Mouse (Mus musculus) embryonic facial prominence, embryonic 15.5 days (tissue): ENCODE results near the gene Prg2. TPM values are rescaled to one million over a fixed set of nuclear protein-coding genes. Genes with fewer than 3 reads are reported as not detected.

ENCODE experiments used
- ATAC-seq: fragments of 200-750 bp; cut with Nextera tagmentation; 2 replicates; pipeline ENCODE4 v1.8.0; 2017; ENCODE audit warnings: low read depth, moderate TSS enrichment; ENCODE audit not compliant: insufficient number of reproducible peaks, low FRiP score, low TSS enrichment
- H3K27ac ChIP-seq: fragments of 300-500 bp; sonication (generic); replicated peaks from 2 replicates; pipeline ENCODE4 v1.5.1; 2015; ENCODE audit warnings: mild to moderate bottlenecking, inconsistent platforms
- H3K27me3 ChIP-seq: fragments of 300-500 bp; sonication (generic); 2 replicates; pipeline ENCODE4 v1.6.1; 2015; ENCODE audit warnings: inconsistent platforms
- H3K36me3 ChIP-seq: fragments of 300-500 bp; sonication (generic); 2 replicates; pipeline ENCODE4 v1.6.1; 2015; ENCODE audit warnings: mild to moderate bottlenecking, inconsistent platforms
- H3K4me1 ChIP-seq: fragments of 300-500 bp; sonication (generic); 2 replicates; pipeline ENCODE4 v1.6.1; 2015; ENCODE audit warnings: inconsistent platforms
- H3K4me2 ChIP-seq: fragments of 300-500 bp; sonication (generic); replicated peaks from 2 replicates; pipeline ENCODE4 v1.6.1; 2015; ENCODE audit warnings: mild to moderate bottlenecking, inconsistent platforms
- H3K4me3 ChIP-seq: fragments of 300-500 bp; sonication (generic); replicated peaks from 2 replicates; pipeline ENCODE4 v1.5.1; 2015; ENCODE audit warnings: mild to moderate bottlenecking, inconsistent platforms
- H3K9ac ChIP-seq: fragments of 300-500 bp; sonication (generic); 2 replicates; pipeline ENCODE4 v1.6.1; 2015; ENCODE audit warnings: inconsistent platforms
- H3K9me3 ChIP-seq: fragments of 300-500 bp; sonication (generic); replicated peaks from 2 replicates; pipeline ENCODE4 v1.6.1; 2016; ENCODE audit warnings: inconsistent platforms
- WGBS: fragments of 180-500 bp; shearing (Covaris S2); methylation state at CpG from one replicate; pipeline ENCODE4 v1.1.7; 2015; 5-methylcytosine and 5-hydroxymethylcytosine counted together
- polyA plus RNA-seq: library from polyadenylated mRNA; unstranded; fragments of >200 nt; fragmentation: Nextera tagmentation; extraction: Ambion mirVana; gene quantifications from 2 replicates; pipeline ENCODE4 v1.2.1, GENCODE M21; 2015

Prg2 gene
- polyA plus RNA-seq, result not detected in 2 replicates

GRCm38 (mm10) chr2:84980188-84980587, at the start of gene Prg2:
Gene Prg2 (plus strand): TSS chr2:84980461.
- H3K9me3 ChIP-seq, result no peaks in the 10 kb centered on the region
- H3K27ac ChIP-seq, result no peak within 1 kb of the TSS
- no peak within 1 kb of the TSS for H3K9ac ChIP-seq
- no peaks in the 10 kb centered on the region for H3K36me3 ChIP-seq
- H3K4me3 ChIP-seq, result no peak within 1 kb of the TSS
- ATAC-seq, result no peak
- H3K4me1 ChIP-seq, result no peaks in the 10 kb centered on the region
- H3K27me3 ChIP-seq, result no peaks in the 10 kb centered on the region
- WGBS, result 39% methylated on average over 1 of the region's 1 CpGs
- H3K4me2 ChIP-seq, result no peak within 1 kb of the TSS

- H3K9ac ChIP-seq, result no peak overlapping the region
- H3K4me2 ChIP-seq, result no peak overlapping the region
- H3K27me3 ChIP-seq, result no peaks in the 10 kb centered on the region
- WGBS, result 70% methylated on average over 8 of the region's 8 CpGs
- H3K27ac ChIP-seq, result no peak overlapping the region
- H3K4me3 ChIP-seq, result no peak overlapping the region
- ATAC-seq, result no peak
- H3K36me3 ChIP-seq, result no peaks in the 10 kb centered on the region
- no peaks in the 10 kb centered on the region for H3K9me3 ChIP-seq
- H3K4me1 ChIP-seq, result peaks cover 17% of the 10 kb centered on the region
These were observed 46.1 kb upstream of the Prg2 start for GRCm38 (mm10) chr2:84933992-84934648.

GRCm38 (mm10) chr2:84934649-84935007, 45.6 kb upstream of the Prg2 start:
- Histone ChIP-seq H3K27me3 (no peaks in the 10 kb centered on the region), H3K9ac (no peak overlapping the region), H3K4me2 (no peak overlapping the region), H3K4me1 (peaks cover 17% of the 10 kb centered on the region), H3K36me3 (no peaks in the 10 kb centered on the region), H3K27ac (no peak overlapping the region), H3K4me3 (no peak overlapping the region), H3K9me3 (no peaks in the 10 kb centered on the region)
- whole genome bisulfite sequencing, result 46% methylated on average over 4 of the region's 4 CpGs
- ATAC-seq, result no peak

GRCm38 (mm10) chr2:84935065-84935464, 45.2 kb upstream of the Prg2 start:
- peaks cover 17% of the 10 kb centered on the region for H3K4me1 ChIP-seq
- no peaks in the 10 kb centered on the region for H3K27me3 ChIP-seq
- no peak overlapping the region for H3K27ac ChIP-seq
- 62% methylated on average over 5 of the region's 5 CpGs for WGBS
- no peak overlapping the region for H3K9ac ChIP-seq
- H3K4me2 ChIP-seq, result no peak overlapping the region
- H3K36me3 ChIP-seq, result no peaks in the 10 kb centered on the region
- H3K4me3 ChIP-seq, result no peak overlapping the region
- no peaks in the 10 kb centered on the region for H3K9me3 ChIP-seq
- ATAC-seq, result no peak

GRCm38 (mm10) chr2:84936474-84937429, 43.5 kb upstream of the Prg2 start, which contains the start of gene Slc43a3:
Gene Slc43a3 (plus strand): TSS chr2:84936579.
- ATAC-seq, result peak; percentile 91
- H3K27me3 ChIP-seq, result no peaks in the 10 kb centered on the region
- H3K4me3 ChIP-seq, result peak within 1 kb of the TSS; percentile 52
- peaks cover 17% of the 10 kb centered on the region for H3K4me1 ChIP-seq
- no peak within 1 kb of the TSS; the same call in 1 of the 2 replicates for H3K9ac ChIP-seq
- WGBS, result 18% methylated on average over 38 of the region's 38 CpGs
- peak within 1 kb of the TSS; percentile 61 for H3K4me2 ChIP-seq
- H3K27ac ChIP-seq, result peak within 1 kb of the TSS; percentile 65; the same call in 1 of the 2 replicates
- no peaks in the 10 kb centered on the region for H3K36me3 ChIP-seq
- H3K9me3 ChIP-seq, result no peaks in the 10 kb centered on the region

DNA sequence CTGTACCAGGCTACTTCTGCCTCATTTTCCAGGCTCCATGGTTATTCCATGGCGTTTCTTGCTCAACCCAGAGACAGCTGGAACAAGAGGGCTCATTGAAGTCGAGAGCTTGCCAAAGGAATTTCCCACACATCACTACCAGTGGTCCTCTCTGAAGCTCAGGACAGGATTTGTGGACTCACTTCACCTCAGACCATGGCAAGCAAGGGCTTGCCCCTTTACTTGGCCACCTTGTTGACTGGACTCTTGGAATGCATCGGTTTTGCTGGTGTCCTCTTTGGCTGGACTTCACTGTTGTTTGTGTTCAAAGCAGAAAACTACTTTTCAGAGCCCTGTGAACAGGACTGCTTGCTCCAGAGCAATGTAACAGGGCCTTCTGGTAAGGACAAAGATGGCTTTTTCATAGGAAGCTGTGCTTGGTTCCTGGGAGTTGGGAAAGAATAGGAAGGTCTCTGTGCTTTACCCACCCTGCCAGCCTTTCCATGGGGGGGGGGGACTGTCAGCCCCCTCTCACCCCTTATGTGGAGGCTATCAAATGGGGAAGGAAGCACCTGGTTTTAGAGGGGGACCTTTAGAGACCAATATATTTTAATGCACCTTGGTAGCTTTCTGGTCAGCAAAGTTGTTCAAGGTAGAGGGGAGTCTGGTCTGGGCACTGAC, 42.6 kb upstream of the Prg2 start:
- no peak for ATAC-seq
- Histone ChIP-seq H3K9me3 (no peaks in the 10 kb centered on the region), H3K4me2 (peak overlapping the region; percentile 61), H3K4me1 (peaks cover 17% of the 10 kb centered on the region), H3K36me3 (no peaks in the 10 kb centered on the region), H3K9ac (no peak overlapping the region), H3K4me3 (peak overlapping the region; percentile 52), H3K27ac (no peak overlapping the region), H3K27me3 (no peaks in the 10 kb centered on the region)
- WGBS, result 45% methylated on average over 3 of the region's 3 CpGs

DNA sequence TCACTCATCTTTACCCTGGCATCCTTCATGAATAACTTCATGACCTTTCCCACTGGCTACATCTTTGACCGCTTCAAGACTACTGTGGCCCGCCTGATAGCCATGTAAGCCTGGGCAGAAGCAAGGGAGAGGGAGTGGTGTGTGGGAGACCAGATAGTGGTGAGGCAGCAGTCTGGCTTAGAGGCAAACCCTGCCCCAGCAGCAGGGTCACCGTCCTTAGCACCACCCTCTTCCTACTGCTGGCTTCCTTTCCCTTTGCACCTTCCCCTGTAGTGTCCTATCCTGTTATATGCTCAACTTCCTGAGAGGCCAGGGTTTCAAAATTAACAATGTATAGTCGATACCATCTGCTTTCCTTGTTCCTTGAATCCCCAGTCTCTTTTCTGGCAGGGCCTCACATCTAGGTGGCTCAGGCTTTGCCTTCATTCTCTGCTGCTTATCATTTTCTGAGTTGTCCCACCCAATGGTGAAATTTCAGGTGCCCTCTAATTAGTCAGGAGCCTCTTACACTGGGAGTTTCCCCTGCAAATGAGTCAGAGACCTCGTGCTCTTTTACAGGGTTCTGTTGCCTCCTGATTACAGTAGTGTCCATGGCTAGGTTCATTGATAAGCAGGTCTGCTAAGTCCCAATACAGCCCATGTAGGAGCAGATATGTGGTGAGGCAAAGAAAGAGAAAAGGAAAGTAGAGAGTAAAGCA, 41.9 kb upstream of the Prg2 start:
- H3K27me3 ChIP-seq, result no peaks in the 10 kb centered on the region
- H3K9ac ChIP-seq, result no peak overlapping the region
- no peak overlapping the region for H3K27ac ChIP-seq
- no peak for ATAC-seq
- H3K36me3 ChIP-seq, result no peaks in the 10 kb centered on the region
- peaks cover 17% of the 10 kb centered on the region for H3K4me1 ChIP-seq
- H3K4me2 ChIP-seq, result peak overlapping the region; percentile 61; the same call in 1 of the 2 replicates
- H3K4me3 ChIP-seq, result peak overlapping the region; percentile 52; the same call in 1 of the 2 replicates
- 83% methylated on average over 5 of the region's 5 CpGs for WGBS
- H3K9me3 ChIP-seq, result no peaks in the 10 kb centered on the region

- Histone ChIP-seq H3K27me3 (no peaks in the 10 kb centered on the region), H3K27ac (no peak overlapping the region), H3K36me3 (no peaks in the 10 kb centered on the region), H3K9me3 (no peaks in the 10 kb centered on the region), H3K4me1 (peaks cover 17% of the 10 kb centered on the region), H3K4me3 (no peak overlapping the region), H3K9ac (no peak overlapping the region), H3K4me2 (no peak overlapping the region)
- ATAC-seq, result no peak
- 89% methylated on average over 3 of the region's 3 CpGs for WGBS
These were observed 41.0 kb upstream of the Prg2 start for GRCm38 (mm10) chr2:84939306-84939705.

- peaks cover 17% of the 10 kb centered on the region for H3K4me1 ChIP-seq
- 93% methylated on average over 6 of the region's 6 CpGs for WGBS
These were observed 40.5 kb upstream of the Prg2 start for GRCm38 (mm10) chr2:84939711-84940110.

DNA sequence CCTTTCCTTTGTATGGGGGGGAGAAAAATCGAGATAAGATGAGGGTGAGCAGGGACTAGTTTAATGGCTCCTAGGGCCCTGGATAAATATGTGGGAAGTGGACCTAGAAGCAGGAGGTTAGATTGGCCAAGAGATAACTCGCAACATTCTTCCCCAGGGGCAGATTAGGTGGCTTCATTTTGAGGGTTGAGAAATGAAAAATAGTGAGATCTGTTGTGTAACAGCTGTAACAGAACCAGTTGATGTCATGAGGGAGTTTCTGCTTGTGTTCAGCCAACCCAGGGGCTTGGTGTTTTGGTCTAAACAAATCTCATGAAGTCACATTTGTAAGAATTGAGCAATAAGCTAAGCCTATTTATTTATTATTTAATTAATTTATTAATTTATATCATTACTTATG, 38.9 kb upstream of the Prg2 start:
- Histone ChIP-seq H3K4me3 (no peak overlapping the region), H3K9ac (no peak overlapping the region), H3K36me3 (no peaks in the 10 kb centered on the region), H3K27ac (no peak overlapping the region), H3K4me2 (no peak overlapping the region), H3K4me1 (peaks cover 17% of the 10 kb centered on the region), H3K9me3 (no peaks in the 10 kb centered on the region), H3K27me3 (no peaks in the 10 kb centered on the region)
- no peak for ATAC-seq
- WGBS, result 72% methylated on average over 2 of the region's 2 CpGs

More at GRCm38 (mm10) chr2:84939711-84940110, 40.5 kb upstream of the Prg2 start:
- Histone ChIP-seq H3K27ac (no peak overlapping the region), H3K9me3 (no peaks in the 10 kb centered on the region), H3K36me3 (no peaks in the 10 kb centered on the region), H3K4me3 (no peak overlapping the region), H3K27me3 (no peaks in the 10 kb centered on the region), H3K4me2 (no peak overlapping the region), H3K9ac (no peak overlapping the region)
- no peak for ATAC-seq
